Mouse (Mus musculus): Measurements from ENCODE around the gene Dennd1a. TPM values are rescaled to one million over a fixed set of nuclear protein-coding genes. Genes with fewer than 3 reads are reported as not detected.

Dennd1a gene
- polyA plus RNA-seq, 1 experiment from 2014 or later, result 18.1 TPM

GRCm38 (mm10) chr2:37931018-37931930, 355.9 kb downstream of the Dennd1a start:
- H3K27ac ChIP-seq (replicated peaks), result peak overlapping the region; percentile 62
- H3K9me3 ChIP-seq, result no peaks in the 10 kb centered on the region
- H3K27me3 ChIP-seq, result no peaks in the 10 kb centered on the region
- H3K4me1 ChIP-seq, result peaks cover 22% of the 10 kb centered on the region
- 23% methylated on average over 5 of the region's 5 CpGs for WGBS
- H3K4me3 ChIP-seq, result no peak overlapping the region
- H3K36me3 ChIP-seq, result no peaks in the 10 kb centered on the region
- no peak overlapping the region for H3K4me2 ChIP-seq (replicated peaks)
- H3K9ac ChIP-seq (replicated peaks), result no peak overlapping the region
- ATAC-seq (replicated peaks), result peak; percentile 91

DNA sequence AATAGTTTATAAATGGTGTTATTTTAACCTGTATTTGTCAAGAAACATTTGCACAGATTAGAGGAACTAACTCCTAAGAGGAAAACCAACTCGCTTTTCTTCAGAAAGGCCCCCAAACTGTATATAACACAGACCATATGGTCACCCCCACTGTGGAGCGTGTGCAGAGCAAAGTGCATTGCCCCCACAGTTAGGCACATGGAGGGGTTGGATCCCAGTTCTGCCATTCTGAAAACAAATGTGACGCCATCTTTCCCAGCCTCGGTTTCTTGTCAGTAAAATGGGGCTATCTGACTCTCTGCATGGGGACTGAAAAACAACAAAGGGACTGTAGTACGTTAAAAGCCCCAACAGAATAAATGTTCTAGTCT, 361.1 kb downstream of the Dennd1a start:
- no peak for ATAC-seq (replicated peaks)
- Histone ChIP-seq H3K9ac (replicated peaks) (no peak overlapping the region), H3K9me3 (no peaks in the 10 kb centered on the region), H3K4me1 (peaks cover 10% of the 10 kb centered on the region), H3K27ac (replicated peaks) (no peak overlapping the region), H3K4me2 (replicated peaks) (no peak overlapping the region), H3K36me3 (no peaks in the 10 kb centered on the region), H3K4me3 (no peak overlapping the region), H3K27me3 (no peaks in the 10 kb centered on the region)
- WGBS, result 53% methylated on average over 5 of the region's 5 CpGs

DNA sequence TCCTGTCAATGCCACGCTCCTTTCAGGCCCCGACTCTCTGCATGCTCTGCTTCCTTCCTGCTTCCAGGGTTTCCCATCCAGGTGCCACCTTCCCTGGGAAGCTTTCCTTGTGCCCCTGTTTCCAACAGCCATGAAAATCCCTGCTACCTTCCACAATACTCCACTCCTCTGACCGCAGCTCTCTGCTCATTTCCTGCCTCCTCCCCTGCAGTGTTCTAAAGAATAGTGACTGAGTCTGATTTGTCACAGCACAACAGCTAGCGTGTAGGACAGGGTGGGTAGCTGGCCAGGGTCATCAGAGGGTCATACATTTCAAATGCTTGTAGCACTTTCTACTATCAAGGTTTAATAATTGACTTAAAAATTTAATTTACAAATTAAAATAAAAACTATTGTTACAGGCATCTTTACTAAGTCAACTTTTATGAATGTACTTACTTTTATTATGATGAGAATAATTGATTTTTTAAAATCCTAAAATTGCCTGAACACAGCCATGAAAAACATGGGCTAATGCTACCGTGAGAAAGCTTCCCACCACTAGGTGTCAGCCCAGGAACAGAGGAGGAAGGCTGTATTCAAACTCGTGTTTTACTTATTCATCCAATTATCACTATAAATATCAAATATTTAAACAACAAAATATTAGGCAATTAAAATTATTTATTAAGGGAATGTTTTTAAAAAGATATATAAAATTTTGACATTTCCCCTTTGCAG, 361.6 kb downstream of the Dennd1a start:
- Histone ChIP-seq H3K27me3 (no peaks in the 10 kb centered on the region), H3K4me2 (replicated peaks) (no peak overlapping the region), H3K4me1 (peaks cover 5% of the 10 kb centered on the region), H3K9ac (replicated peaks) (no peak overlapping the region), H3K9me3 (no peaks in the 10 kb centered on the region), H3K4me3 (no peak overlapping the region), H3K36me3 (no peaks in the 10 kb centered on the region), H3K27ac (replicated peaks) (no peak overlapping the region)
- 11% methylated on average over 6 of the region's 6 CpGs for WGBS
- ATAC-seq (replicated peaks), result peak; percentile 59; the same call in 1 of the 2 replicates

- no peaks in the 10 kb centered on the region for H3K9me3 ChIP-seq
- no peak overlapping the region for H3K9ac ChIP-seq (replicated peaks)
- H3K27me3 ChIP-seq, result no peaks in the 10 kb centered on the region
- ATAC-seq (replicated peaks), result peak; percentile 95
- H3K4me2 ChIP-seq (replicated peaks), result no peak overlapping the region
- no peaks in the 10 kb centered on the region for H3K36me3 ChIP-seq
- H3K4me1 ChIP-seq, result peaks cover 17% of the 10 kb centered on the region
- H3K4me3 ChIP-seq, result no peak overlapping the region
- 7% methylated on average over 5 of the region's 5 CpGs for WGBS
- H3K27ac ChIP-seq (replicated peaks), result peak overlapping the region; percentile 73
Observed at GRCm38 (mm10) chr2:37908721-37909506, 378.3 kb downstream of the Dennd1a start.

GRCm38 (mm10) chr2:37908296-37908695, 378.9 kb downstream of the Dennd1a start:
- Histone ChIP-seq H3K27ac (replicated peaks) (peak overlapping the region; percentile 73), H3K36me3 (no peaks in the 10 kb centered on the region), H3K4me2 (replicated peaks) (no peak overlapping the region), H3K4me3 (no peak overlapping the region), H3K27me3 (no peaks in the 10 kb centered on the region), H3K9ac (replicated peaks) (no peak overlapping the region), H3K4me1 (peaks cover 22% of the 10 kb centered on the region), H3K9me3 (no peaks in the 10 kb centered on the region)
- WGBS, result 41% methylated on average over 3 of the region's 3 CpGs
- ATAC-seq (replicated peaks), result peak; percentile 42

DNA sequence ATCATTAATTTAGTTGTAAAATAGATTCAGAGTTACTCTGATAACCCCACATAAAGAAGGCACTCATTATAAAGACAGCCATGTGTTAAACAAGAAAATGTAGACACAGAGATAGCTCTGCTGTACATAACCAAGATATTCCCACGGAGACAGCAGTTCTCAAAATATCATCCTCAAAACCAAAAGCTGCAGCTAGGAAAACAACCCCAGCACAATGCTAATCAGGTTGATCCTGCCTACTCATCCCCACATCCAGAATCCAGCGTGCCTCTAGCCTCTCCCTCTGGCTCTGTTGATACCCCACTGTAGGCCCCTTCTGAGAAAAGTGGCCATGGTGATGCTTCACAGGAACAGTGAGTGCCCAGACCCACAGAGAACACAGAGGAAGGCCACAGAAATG, 380.9 kb downstream of the Dennd1a start:
- Histone ChIP-seq H3K4me3 (no peak overlapping the region), H3K27me3 (no peaks in the 10 kb centered on the region), H3K4me1 (peaks cover 23% of the 10 kb centered on the region), H3K9ac (replicated peaks) (no peak overlapping the region), H3K4me2 (replicated peaks) (no peak overlapping the region), H3K27ac (replicated peaks) (no peak overlapping the region), H3K9me3 (no peaks in the 10 kb centered on the region), H3K36me3 (no peaks in the 10 kb centered on the region)
- no peak for ATAC-seq (replicated peaks)
- WGBS, result 75% methylated on average over 2 of the region's 2 CpGs

- ATAC-seq (replicated peaks), result peak; percentile 16; the same call in 1 of the 2 replicates
- Histone ChIP-seq H3K4me1 (peaks cover 10% of the 10 kb centered on the region), H3K27me3 (no peaks in the 10 kb centered on the region), H3K9ac (replicated peaks) (no peak overlapping the region), H3K27ac (replicated peaks) (no peak overlapping the region), H3K4me3 (no peak overlapping the region), H3K4me2 (replicated peaks) (no peak overlapping the region), H3K9me3 (no peaks in the 10 kb centered on the region), H3K36me3 (no peaks in the 10 kb centered on the region)
- WGBS, result 52% methylated on average over 8 of the region's 8 CpGs
Observed at GRCm38 (mm10) chr2:37903286-37903685, 383.9 kb downstream of the Dennd1a start.

DNA sequence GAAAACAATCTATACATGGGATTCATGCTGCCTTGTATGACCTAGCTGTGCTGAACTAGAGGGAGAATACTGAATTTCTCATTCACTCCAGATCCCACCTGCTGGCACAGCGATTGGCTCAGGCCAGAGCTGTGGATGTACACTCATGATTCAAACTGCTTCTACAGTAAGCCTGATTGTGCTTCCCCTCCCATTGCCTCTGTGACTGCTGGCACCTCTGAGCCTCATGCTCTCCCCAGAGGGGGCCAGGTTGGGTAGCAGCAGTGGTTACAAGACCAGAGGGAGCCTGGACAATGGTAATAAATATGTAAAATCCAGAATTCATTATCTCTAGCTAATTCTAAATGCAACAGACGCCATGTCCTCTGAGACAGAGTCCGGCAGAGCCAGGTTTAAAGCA, 404.0 kb downstream of the Dennd1a start:
- no peak overlapping the region for H3K9ac ChIP-seq (replicated peaks)
- H3K4me1 ChIP-seq, result peaks cover 7% of the 10 kb centered on the region; the same call in 1 of the 2 replicates
- no peak overlapping the region for H3K4me3 ChIP-seq
- 71% methylated on average over 3 of the region's 3 CpGs for WGBS
- H3K4me2 ChIP-seq (replicated peaks), result no peak overlapping the region
- no peaks in the 10 kb centered on the region for H3K27me3 ChIP-seq
- H3K27ac ChIP-seq (replicated peaks), result no peak overlapping the region
- ATAC-seq (replicated peaks), result no peak
- no peaks in the 10 kb centered on the region for H3K36me3 ChIP-seq
- H3K9me3 ChIP-seq, result no peaks in the 10 kb centered on the region

GRCm38 (mm10) chr2:37881262-37881913, 405.8 kb downstream of the Dennd1a start:
- no peak overlapping the region for H3K27ac ChIP-seq (replicated peaks)
- no peaks in the 10 kb centered on the region for H3K27me3 ChIP-seq
- H3K36me3 ChIP-seq, result no peaks in the 10 kb centered on the region
- no peak overlapping the region for H3K4me2 ChIP-seq (replicated peaks)
- 89% methylated on average over 5 of the region's 5 CpGs for WGBS
- H3K9ac ChIP-seq (replicated peaks), result no peak overlapping the region
- peaks cover 10% of the 10 kb centered on the region for H3K4me1 ChIP-seq
- H3K4me3 ChIP-seq, result no peak overlapping the region
- ATAC-seq (replicated peaks), result no peak
- H3K9me3 ChIP-seq, result no peaks in the 10 kb centered on the region

GRCm38 (mm10) chr2:37879697-37880096, 407.5 kb downstream of the Dennd1a start:
- Histone ChIP-seq H3K9me3 (no peaks in the 10 kb centered on the region), H3K9ac (replicated peaks) (no peak overlapping the region), H3K27me3 (no peaks in the 10 kb centered on the region), H3K27ac (replicated peaks) (no peak overlapping the region), H3K36me3 (no peaks in the 10 kb centered on the region), H3K4me2 (replicated peaks) (no peak overlapping the region), H3K4me1 (peaks cover 18% of the 10 kb centered on the region), H3K4me3 (no peak overlapping the region)
- WGBS, result 10% methylated on average over 4 of the region's 4 CpGs
- ATAC-seq (replicated peaks), result peak; percentile 55

DNA sequence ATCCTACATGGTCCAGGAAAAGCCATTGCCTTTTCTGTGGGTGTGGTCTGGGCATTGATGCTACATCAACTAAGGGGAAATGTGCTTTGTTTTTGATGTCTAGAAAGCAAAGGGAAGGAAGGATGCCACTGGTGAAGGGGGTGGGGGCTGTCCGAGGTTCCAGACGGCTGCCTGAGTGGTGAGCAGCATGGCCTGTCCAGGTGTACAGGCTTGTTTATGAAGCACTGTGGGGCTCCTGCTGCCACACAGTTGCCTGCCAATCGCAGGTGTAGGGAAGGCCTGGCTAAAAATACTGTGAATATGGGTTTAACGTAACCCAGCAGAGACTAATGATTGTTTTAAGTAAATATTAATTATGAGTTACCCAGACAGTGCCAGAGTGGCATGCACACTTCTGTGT, 414.4 kb downstream of the Dennd1a start:
- Histone ChIP-seq H3K4me3 (no peak overlapping the region), H3K9ac (replicated peaks) (no peak overlapping the region), H3K9me3 (no peaks in the 10 kb centered on the region), H3K4me1 (peaks cover 14% of the 10 kb centered on the region), H3K27me3 (no peaks in the 10 kb centered on the region), H3K36me3 (no peaks in the 10 kb centered on the region), H3K4me2 (replicated peaks) (no peak overlapping the region), H3K27ac (replicated peaks) (no peak overlapping the region)
- 56% methylated on average over 4 of the region's 4 CpGs for WGBS
- no peak for ATAC-seq (replicated peaks)

Measured in forebrain, embryonic 15.5 days (tissue).